Mouse (Mus musculus): ENCODE results near the gene Srebf2.
A peak's percentile ranks its signal among the peaks of the same experiment; 100 is the strongest.

The Srebf2 gene

DNA sequence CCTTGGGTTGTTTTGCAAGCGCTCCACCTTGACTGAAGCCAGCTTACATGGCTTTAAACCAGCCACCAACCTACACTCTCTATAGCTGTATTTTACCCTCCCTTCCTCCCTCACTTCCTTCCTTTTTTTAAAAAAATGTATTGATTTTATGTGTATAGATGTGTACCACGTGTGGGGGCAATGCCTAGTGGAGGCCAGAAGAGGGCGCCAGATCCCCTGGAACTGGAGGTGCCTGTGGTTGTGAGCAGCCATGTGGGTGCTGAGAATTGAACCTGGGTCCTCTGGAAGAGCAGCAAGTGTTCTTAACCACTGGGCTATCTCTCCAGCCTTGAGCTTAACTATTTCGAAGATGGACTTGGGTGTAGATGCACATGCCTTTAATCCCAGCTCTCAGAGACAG, 35.3 kb downstream of the Srebf2 start:
- DNase-seq (ENCODE audit: low read depth), result no peak

- no peak for DNase-seq (ENCODE audit: low read depth)
These were observed 36.6 kb downstream of the Srebf2 start for GRCm38 (mm10) chr15:82183596-82183995.

GRCm38 (mm10) chr15:82184183-82184582, 37.2 kb downstream of the Srebf2 start:
- no peak for DNase-seq (ENCODE audit: low read depth)

GRCm38 (mm10) chr15:82184656-82185055, 37.7 kb downstream of the Srebf2 start:
- DNase-seq (ENCODE audit: low read depth), result no peak

DNA sequence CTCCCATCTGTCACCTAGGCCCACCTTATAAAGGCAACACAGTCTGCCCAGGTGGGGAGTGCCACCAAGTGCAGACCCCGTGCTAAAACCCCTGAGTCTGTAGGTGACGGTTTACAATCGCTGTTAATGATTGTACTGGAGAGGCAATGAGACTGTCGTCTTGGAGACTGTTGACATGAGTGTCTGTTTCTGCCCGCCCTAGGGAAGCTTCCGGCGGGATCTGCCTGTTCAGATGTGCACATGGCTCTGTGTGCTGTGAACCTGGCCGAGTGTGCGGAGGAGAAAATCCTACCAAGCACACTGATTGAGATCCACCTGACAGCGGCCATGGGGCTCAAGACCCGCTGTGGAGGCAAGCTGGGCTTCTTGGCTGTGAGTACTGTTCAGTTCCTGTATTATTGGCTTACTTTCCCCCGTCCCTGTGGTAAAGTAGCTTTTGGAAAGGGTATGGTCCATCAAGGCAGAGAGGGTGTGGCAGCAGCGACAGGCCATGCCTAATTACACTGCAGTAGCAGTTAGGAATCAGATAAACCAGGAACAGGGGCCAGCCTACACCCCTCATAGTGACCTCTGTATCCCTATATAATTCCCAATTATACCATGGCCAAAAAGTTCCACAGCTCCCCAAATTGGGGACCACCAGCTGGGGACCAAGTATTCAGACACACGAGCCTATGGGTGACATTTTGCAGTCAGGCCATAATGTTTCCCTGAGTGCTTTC, 38.2 kb downstream of the Srebf2 start:
- no peak for DNase-seq (ENCODE audit: low read depth)

GRCm38 (mm10) chr15:82186131-82186530, 39.1 kb downstream of the Srebf2 start:
- DNase-seq (ENCODE audit: low read depth), result no peak

GRCm38 (mm10) chr15:82186931-82187330, 40.0 kb downstream of the Srebf2 start:
- DNase-seq (ENCODE audit: low read depth), result peak; percentile 83

DNA sequence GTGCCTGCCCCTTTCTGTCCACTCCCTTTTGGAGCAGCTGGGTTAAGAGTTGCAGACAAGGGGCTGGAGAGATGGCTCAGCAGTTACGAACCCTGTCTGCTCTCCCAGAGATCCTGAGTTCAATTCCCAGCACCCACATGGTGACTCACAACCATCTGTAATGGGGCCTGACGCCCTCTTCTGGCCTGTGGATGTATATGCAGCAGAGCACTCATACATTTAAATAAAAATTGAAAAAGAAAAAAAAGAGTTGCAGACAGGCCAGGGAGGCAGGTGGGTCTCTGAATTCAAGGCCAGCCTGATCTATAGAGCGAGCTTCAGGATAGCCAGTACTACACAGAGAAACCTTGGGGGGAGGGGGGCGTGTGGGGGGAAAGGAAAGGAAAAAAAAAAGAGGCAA, 40.4 kb downstream of the Srebf2 start:
- no peak for DNase-seq (ENCODE audit: low read depth)

DNA sequence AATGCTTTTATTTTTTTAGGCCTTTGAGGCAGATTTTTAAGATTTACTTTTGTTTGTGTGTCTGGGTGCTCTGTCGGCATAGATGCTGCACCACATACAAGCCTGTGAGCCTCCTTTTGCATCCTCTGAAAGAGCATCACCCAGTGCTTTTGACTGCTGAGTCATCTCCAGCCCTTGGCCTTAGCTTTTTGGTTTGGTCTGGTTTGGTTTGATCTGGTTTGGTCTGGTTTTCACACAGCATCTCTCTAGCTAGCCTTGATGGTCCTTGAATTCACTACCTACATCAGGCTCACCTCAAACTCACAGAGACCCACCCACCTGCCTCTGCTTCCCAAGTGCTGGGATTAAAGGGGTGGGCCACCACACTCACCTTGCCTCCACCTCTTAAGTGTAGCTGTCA, 40.9 kb downstream of the Srebf2 start:
- DNase-seq (ENCODE audit: low read depth), result peak; percentile 70

DNA sequence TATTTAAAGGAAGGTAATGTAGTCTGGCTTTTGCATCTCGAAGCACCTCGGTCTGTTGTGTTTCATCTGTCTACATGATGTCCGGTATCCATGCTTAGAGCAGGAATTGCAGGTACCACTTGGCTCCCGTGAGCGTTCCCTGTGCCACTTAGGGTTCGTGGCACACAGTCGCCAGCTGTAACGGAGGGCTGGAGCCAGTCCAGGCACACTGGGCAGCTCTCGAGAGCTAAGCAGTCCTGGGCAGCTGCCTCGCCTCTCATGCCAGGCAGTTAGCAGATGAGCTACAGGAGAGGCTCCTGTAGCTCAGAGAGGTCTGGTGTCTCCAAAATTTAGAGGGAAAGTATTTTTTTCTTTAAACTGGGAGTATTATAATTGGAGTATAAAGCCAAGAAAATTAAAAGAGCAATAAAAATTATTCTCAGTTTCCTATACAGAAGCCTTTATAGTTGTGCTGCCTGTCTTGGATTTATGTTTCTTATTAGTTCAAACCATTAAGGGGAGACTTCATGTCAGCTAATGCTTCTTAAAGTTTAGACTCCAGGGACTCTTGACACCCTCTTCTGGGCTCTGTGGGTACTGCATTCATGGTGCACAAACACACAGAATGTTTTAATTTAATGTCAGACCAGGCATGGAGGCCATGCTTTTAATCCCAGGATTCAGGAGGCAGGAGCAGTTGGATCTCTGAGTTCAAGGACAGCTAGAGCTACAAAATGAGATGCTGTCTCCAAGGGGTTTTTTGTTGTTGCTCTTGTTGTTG, 41.7 kb downstream of the Srebf2 start:
- DNase-seq (ENCODE audit: low read depth), result peak; percentile 85

DNA sequence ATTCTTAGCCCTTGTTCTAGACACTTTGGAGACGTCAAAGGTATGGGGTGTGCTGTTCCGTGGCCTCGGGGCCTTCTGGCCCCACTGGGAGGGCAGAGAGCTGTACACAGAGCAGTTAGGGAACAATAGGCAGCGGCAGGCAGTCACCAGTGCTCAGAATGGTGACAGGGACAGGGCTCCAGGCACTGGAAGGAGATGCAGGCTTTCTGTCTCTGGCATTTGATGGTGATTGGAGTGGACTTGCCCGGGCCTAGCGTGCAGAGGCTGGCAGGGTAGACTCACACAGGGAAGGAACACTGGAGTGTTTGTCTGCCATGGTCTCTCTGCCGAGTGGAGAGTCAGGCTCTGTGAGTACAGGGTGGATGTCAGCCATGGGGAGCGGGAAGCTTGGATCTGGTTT, 45.6 kb downstream of the Srebf2 start:
- DNase-seq (ENCODE audit: low read depth), result no peak

- DNase-seq (ENCODE audit: low read depth), result no peak
These were observed 49.3 kb downstream of the Srebf2 start for GRCm38 (mm10) chr15:82196300-82196699.

GRCm38 (mm10) chr15:82197246-82197750, 50.3 kb downstream of the Srebf2 start:
- DNase-seq (ENCODE audit: low read depth), result no peak

- DNase-seq (ENCODE audit: low read depth), result no peak
These were observed 51.0 kb downstream of the Srebf2 start for GRCm38 (mm10) chr15:82197937-82198336.

DNA sequence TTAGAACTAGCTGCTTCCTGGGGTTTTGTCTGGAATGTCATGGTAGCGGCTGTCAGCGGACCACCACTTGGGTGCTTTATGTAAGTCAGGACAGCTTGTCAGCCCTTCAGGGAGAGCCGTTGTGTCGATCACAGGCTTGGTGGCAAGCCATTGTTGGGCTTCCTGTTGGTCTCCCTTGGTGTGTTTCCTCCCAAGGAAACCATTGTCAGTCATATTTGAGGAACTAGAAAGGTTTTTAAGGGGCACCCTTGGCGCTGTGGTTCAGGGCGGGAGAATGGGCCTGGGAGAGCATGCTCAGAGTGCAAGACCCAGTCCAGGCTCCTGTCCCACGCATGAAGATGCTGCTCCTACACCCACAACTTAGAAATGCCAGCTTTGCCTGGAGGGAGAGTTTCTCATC, 51.4 kb downstream of the Srebf2 start:
- no peak for DNase-seq (ENCODE audit: low read depth)

- DNase-seq (ENCODE audit: low read depth), result no peak
These were observed 52.6 kb downstream of the Srebf2 start for GRCm38 (mm10) chr15:82199546-82199945.

DNA sequence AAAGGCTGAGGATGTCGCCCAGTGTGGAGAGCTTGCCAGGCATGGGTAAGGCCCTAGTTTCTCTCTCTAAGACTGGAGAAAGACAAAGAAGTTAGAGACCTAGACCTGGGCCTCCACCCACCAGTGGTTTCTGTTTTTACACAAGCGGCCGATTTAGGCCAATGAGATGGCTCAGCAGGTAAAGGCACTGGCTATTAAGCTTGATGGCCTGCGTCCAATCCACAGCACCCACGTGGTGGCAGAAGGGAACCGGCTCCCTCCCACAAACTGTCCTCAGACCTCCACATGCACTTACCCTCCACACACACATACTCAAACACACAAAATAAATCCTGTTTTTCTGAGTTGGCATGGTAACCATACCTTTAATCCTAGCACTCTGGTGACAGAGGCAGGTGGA, 55.1 kb downstream of the Srebf2 start:
- DNase-seq (ENCODE audit: low read depth), result no peak

GRCm38 (mm10) chr15:82203090-82203489, 56.1 kb downstream of the Srebf2 start:
- no peak for DNase-seq (ENCODE audit: low read depth)

DNA sequence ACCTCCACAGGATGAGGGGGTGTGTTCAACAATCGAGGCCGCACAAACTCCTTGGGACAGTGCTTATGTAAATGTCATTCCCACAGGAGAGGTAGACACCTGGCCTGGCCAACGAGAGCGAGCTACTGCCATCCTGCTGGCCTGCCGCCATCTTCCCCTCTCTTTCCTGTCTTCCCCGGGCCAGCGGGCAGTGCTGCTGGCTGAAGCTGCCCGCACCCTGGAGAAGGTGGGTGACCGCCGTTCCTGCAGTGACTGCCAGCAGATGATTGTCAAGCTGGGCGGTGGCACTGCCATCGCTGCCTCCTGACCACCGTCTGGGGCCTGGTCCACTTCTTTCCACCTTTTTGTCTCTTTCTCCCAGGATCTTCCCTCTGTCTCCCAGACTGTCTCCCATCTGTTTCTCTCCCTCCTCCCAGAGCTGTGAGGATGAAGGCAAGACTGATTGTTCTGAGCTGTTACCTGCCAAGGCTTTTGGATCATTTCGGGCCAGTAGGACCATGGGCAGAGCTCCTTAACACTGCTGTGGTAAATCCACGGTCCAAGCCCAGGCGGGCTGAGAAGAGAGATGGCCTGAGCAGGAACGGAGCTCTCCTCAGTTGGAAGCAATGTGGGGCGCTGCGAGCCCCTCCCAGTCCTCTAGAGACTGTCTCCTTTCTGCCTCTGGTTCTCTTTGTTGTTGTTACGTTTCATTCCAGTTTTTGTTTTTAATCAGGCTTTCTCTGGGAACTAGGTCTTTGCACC, 56.8 kb downstream of the Srebf2 start:
- DNase-seq (ENCODE audit: low read depth), result no peak

DNA sequence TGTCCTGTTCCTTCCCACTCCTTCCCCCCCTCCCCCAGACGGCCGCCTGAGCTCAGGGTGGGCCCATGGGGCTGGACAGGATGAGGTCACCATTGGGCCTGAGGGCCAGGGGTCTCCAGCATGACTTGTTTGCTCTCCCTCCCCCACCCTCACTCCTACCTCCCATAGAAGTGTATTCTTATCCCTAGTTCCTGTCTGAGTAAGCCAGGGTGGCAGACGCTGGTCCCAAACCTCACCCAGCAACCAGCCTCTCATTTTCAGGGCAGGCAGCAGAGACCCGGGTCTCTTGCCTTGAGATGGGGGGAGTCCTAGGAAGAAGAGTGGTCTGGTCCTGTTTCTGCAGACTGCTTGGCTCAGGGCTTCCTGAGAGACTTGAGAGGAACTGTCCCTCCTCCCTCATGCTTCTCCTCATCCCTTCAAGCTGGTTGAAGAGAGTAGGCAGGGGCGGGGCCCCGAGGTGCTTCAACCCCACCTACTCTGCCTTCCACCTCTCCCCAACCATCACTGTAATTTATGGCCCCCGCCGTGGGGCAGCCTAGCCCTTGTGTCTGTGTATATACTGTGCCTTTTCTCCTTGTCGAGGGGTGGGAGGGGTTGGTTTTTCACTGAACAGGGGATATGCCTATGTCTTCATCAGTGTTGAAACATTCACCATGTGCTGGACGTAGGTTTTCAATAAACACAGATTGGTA, 57.8 kb downstream of the Srebf2 start:
- DNase-seq (ENCODE audit: low read depth), result no peak

DNA sequence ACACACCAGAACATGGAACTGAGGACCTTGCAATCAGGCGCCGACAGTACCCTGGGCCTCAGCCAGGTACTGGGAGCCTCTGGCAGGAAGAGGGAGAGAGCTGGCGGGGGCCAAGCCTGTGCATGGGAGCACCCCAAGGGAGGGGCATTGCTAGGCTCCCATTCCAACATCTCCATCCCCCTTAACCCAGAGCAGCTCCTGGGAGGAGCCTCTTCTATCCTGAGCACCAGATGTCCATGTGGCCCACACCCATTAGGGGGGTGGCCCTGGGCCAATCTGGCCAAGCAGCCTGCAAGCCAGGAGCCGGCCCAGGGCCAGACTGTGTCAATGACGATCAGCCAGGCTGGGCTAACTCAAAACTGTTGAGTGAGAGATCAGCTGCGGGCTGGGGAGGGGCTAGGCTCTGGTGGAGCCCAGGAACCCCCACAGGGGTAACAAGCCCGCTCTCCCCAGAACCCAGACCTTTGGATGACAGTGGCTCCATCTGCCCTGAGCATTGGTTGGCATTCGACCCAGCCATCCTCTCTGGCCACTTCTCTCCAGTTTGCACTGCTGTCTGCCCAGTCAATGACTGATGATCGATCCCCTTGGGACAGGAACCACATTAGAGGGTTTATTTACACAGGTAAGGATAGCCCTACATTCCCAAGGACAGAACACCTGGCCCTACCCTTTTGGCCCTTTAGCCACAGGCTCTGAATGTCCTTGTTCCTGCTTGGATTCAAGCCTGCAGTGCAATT, 59.6 kb downstream of the Srebf2 start:
- DNase-seq (ENCODE audit: low read depth), result no peak

- no peak for DNase-seq (ENCODE audit: low read depth)
These were observed 60.1 kb downstream of the Srebf2 start for GRCm38 (mm10) chr15:82207105-82207459.

All from induced T-regulatory cell, adult 2 months (primary cell).